Mouse (Mus musculus): ENCODE measurements around the gene Arhgef11. TPM values are rescaled to one million over a fixed set of nuclear protein-coding genes. Genes with fewer than 3 reads are reported as not detected.

Gene Arhgef11
- total RNA-seq, 2 experiments from 2014 or later, result 32.7 to 34.9 TPM

GRCm38 (mm10) chr3:87661291-87661690 lies 43.9 kb downstream of the Arhgef11 start:
- DNase-seq, result no peak

- DNase-seq, result no peak
Observed at GRCm38 (mm10) chr3:87718525-87718924, 101.2 kb downstream of the Arhgef11 start.

- no peak for DNase-seq
Observed at GRCm38 (mm10) chr3:87724556-87724955, 107.2 kb downstream of the Arhgef11 start.

GRCm38 (mm10) chr3:87725396-87726160 lies 108.2 kb downstream of the Arhgef11 start:
- DNase-seq, result no peak

- no peak for DNase-seq
Observed at GRCm38 (mm10) chr3:87726191-87726590, 108.8 kb downstream of the Arhgef11 start.

- DNase-seq, result no peak
Observed at GRCm38 (mm10) chr3:87728696-87729095, 111.3 kb downstream of the Arhgef11 start.

- peak; percentile 77 for DNase-seq
Observed at GRCm38 (mm10) chr3:87733098-87733497, 115.7 kb downstream of the Arhgef11 start.

GRCm38 (mm10) chr3:87733984-87734761 lies 116.8 kb downstream of the Arhgef11 start:
- DNase-seq, result peak; percentile 65

- DNase-seq, result no peak
Observed at GRCm38 (mm10) chr3:87735335-87735734, 118.0 kb downstream of the Arhgef11 start.

GRCm38 (mm10) chr3:87738906-87739305 lies 121.5 kb downstream of the Arhgef11 start:
- DNase-seq, result peak; percentile 55

- DNase-seq, result no peak
Observed at GRCm38 (mm10) chr3:87742013-87742412, 124.7 kb downstream of the Arhgef11 start.

- DNase-seq, result no peak
Observed at GRCm38 (mm10) chr3:87742735-87743134, 125.4 kb downstream of the Arhgef11 start.

GRCm38 (mm10) chr3:87743927-87744326 lies 126.6 kb downstream of the Arhgef11 start:
- no peak for DNase-seq

GRCm38 (mm10) chr3:87745036-87745659 lies 127.8 kb downstream of the Arhgef11 start:
- no peak for DNase-seq

GRCm38 (mm10) chr3:87748431-87748830 lies 131.1 kb downstream of the Arhgef11 start, which contains the start of gene Lrrc71:
Gene Lrrc71, minus strand, starts transcription at chr3:87748625.
- DNase-seq, result no peak

GRCm38 (mm10) chr3:87749036-87749435 lies 131.7 kb downstream of the Arhgef11 start:
- peak; percentile 77 for DNase-seq

GRCm38 (mm10) chr3:87749977-87750376 lies 132.6 kb downstream of the Arhgef11 start:
- DNase-seq, result no peak

GRCm38 (mm10) chr3:87752567-87752966 lies 135.2 kb downstream of the Arhgef11 start:
- no peak for DNase-seq

GRCm38 (mm10) chr3:87753829-87754228 lies 136.5 kb downstream of the Arhgef11 start:
- DNase-seq, result no peak

GRCm38 (mm10) chr3:87755964-87756363 lies 138.6 kb downstream of the Arhgef11 start:
- DNase-seq, result peak; percentile 96

- DNase-seq, result no peak
Observed at GRCm38 (mm10) chr3:87756488-87756887, 139.1 kb downstream of the Arhgef11 start.

- no peak for DNase-seq
Observed at GRCm38 (mm10) chr3:87758641-87759040, 141.3 kb downstream of the Arhgef11 start.

All from adrenal gland, postnatal 10 days (tissue).